Mouse (Mus musculus) T-cell, adult 2 months (primary cell): ENCODE data around the gene Gabrr2.
"Not testable (repeated sequence)": the region's sequence is repeated elsewhere in the genome, so short reads cannot be mapped to it uniquely, and the experiment has no call there.

Source experiments
- DNase-seq: peaks from one replicate; pipeline ENCODE4 v3.0.0; 2022; ENCODE audit warnings: low spot score

Gabrr2 gene

GRCm38 (mm10) chr4:33070326-33070725, 7.5 kb downstream of the Gabrr2 start:
- no peak for DNase-seq

- DNase-seq: no peak
Observed at GRCm38 (mm10) chr4:33071337-33071736, 8.5 kb downstream of the Gabrr2 start.

- peak; percentile 90 for DNase-seq
Observed at GRCm38 (mm10) chr4:33072526-33073161, 9.8 kb downstream of the Gabrr2 start.

- DNase-seq: no peak
Observed at GRCm38 (mm10) chr4:33074406-33074805, 11.6 kb downstream of the Gabrr2 start.

- DNase-seq: no peak
Observed at GRCm38 (mm10) chr4:33074851-33075250, 12.1 kb downstream of the Gabrr2 start.

- DNase-seq: no peak
Observed at GRCm38 (mm10) chr4:33075776-33076524, 13.2 kb downstream of the Gabrr2 start.

GRCm38 (mm10) chr4:33077161-33077560, 14.4 kb downstream of the Gabrr2 start:
- peak; percentile 62 for DNase-seq

GRCm38 (mm10) chr4:33077724-33078123, 14.9 kb downstream of the Gabrr2 start:
- DNase-seq: peak; percentile 28

GRCm38 (mm10) chr4:33078492-33078891, 15.7 kb downstream of the Gabrr2 start:
- DNase-seq: no peak

- DNase-seq: no peak
Observed at GRCm38 (mm10) chr4:33099118-33099694, 36.4 kb downstream of the Gabrr2 start.

- DNase-seq: peak; percentile 42
Observed at GRCm38 (mm10) chr4:33109720-33110458, 47.1 kb downstream of the Gabrr2 start.

- peak; percentile 27 for DNase-seq
Observed at GRCm38 (mm10) chr4:33110845-33111244, 48.0 kb downstream of the Gabrr2 start.

- peak; percentile 22 for DNase-seq
Observed at GRCm38 (mm10) chr4:33111358-33111757, 48.6 kb downstream of the Gabrr2 start.

GRCm38 (mm10) chr4:33112866-33113265, 50.1 kb downstream of the Gabrr2 start:
- not testable (repeated sequence) for DNase-seq

GRCm38 (mm10) chr4:33119118-33119517, 56.3 kb downstream of the Gabrr2 start:
- peak; percentile 77 for DNase-seq

- peak; percentile 40 for DNase-seq
Observed at GRCm38 (mm10) chr4:33124493-33124892, 61.7 kb downstream of the Gabrr2 start.

- no peak for DNase-seq
Observed at GRCm38 (mm10) chr4:33125409-33126084, 62.7 kb downstream of the Gabrr2 start.

- DNase-seq: no peak
Observed at GRCm38 (mm10) chr4:33132221-33132620, 69.4 kb downstream of the Gabrr2 start, which contains the start of gene Gabrr1. Gene Gabrr1, plus strand, starts transcription at chr4:33132521.
